Mouse (Mus musculus): ENCODE results near the gene Cyp2u1. TPM values are rescaled to one million over a fixed set of nuclear protein-coding genes. Genes with fewer than 3 reads are reported as not detected.

The Cyp2u1 gene
- polyA plus RNA-seq, 2 experiments from 2014 or later: 0.98 to 1.0 TPM

- no peak for ATAC-seq
These were observed 48.0 kb downstream of the Cyp2u1 start for GRCm38 (mm10) chr3:131254991-131255390.

DNA sequence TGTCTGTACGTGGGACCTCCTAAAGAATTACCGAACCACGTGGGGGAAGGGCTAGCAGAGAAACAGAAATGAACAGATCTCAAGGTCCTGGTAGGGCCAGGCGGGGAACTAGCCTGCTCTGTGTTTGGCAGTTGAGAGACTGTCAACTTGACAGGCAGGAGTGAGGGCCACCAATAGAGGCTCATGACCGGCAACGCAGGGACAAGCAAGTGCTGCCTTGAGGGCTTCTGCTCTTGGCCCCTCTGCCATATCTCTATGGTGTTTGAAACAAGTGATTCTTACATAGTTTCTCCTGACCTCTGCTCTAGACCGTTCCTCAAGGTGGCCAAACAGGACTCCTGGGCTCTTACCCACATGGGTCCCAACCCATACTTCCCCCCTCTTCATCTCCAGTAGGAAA lies 51.4 kb downstream of the Cyp2u1 start:
- ATAC-seq: no peak

DNA sequence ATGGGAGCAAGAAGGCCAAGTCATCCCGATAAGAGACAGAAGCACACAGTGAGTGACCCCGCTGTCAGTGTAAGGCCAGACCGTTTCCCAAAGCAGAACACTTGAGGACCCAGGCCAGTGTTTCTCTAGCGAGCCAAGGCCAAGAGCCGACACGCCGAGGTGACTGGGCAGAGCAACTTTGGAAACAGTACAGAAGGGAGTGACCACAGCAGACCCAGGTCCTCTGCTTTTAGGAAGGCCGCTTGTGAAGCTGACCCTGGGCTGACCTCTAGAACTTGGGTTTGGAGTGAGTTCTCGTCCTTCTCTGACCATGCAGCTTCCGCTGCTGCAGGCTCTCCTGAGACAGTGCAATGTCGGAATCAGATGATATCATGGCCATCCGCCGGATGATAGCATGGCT lies 52.0 kb downstream of the Cyp2u1 start:
- no peak for ATAC-seq

DNA sequence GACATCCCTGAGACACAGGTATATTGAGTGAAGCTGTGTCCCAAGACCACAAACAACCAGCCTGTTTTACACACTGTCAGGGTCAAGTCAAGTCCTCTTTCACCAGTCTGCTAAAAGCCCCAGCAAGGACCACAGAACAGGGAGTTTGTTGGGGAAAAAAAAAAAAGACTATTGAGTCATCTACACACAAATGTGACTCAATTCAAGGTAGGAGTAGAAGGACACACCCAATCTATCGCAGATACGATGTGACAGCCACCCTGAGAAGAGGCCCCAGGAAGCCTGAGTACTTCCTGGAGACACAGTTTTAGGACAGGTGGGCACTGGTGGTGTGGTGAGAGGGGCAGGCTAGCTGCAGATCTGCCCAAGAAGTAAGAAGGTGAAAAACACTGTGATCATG lies 52.7 kb downstream of the Cyp2u1 start:
- ATAC-seq: peak; percentile 80

- ATAC-seq: no peak
These were observed 54.6 kb downstream of the Cyp2u1 start for GRCm38 (mm10) chr3:131248444-131248843.

DNA sequence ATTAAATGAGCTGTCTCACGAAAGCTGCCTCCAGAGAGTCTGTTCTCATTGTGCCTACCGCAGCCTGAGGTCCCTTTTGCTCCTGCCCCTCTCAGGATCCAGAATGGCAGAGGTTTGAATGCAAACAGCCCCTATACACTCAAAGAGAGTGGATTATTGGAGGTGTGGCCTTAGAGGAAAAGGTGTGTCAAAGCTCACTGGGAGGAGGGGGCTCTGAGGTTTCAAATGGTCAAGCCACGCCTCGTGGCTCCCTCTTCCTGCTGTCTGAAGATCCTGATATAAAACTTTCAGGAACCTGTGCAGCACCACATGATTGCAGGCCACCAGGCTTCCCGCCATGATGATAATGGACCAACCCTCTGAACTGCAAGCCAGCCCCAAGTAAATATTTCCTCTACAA lies 55.2 kb downstream of the Cyp2u1 start:
- no peak for ATAC-seq

- ATAC-seq: no peak
These were observed 55.6 kb downstream of the Cyp2u1 start for GRCm38 (mm10) chr3:131247447-131247846.

DNA sequence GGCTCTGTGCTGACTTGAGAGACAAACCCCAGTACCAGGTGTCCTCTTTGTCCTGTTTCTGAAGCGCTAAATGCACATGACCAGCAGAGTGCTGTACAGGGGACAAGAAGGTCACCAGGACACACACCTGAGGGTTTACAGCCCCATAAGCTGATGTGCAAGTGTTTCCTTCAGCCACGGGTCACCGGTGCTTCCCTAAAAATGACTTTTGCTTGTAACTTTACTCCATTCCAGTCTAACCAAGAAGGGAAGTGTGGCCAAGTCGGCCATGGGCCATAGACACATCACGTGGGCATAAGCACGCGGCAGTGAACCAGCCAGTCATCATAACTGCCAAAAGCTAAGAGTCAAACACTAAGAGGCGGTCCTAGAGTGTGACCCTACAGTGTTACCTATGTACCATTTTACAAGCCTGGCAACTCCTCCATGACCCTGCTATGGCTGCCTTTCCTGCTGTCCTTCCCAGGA lies 56.4 kb downstream of the Cyp2u1 start:
- no peak for ATAC-seq

DNA sequence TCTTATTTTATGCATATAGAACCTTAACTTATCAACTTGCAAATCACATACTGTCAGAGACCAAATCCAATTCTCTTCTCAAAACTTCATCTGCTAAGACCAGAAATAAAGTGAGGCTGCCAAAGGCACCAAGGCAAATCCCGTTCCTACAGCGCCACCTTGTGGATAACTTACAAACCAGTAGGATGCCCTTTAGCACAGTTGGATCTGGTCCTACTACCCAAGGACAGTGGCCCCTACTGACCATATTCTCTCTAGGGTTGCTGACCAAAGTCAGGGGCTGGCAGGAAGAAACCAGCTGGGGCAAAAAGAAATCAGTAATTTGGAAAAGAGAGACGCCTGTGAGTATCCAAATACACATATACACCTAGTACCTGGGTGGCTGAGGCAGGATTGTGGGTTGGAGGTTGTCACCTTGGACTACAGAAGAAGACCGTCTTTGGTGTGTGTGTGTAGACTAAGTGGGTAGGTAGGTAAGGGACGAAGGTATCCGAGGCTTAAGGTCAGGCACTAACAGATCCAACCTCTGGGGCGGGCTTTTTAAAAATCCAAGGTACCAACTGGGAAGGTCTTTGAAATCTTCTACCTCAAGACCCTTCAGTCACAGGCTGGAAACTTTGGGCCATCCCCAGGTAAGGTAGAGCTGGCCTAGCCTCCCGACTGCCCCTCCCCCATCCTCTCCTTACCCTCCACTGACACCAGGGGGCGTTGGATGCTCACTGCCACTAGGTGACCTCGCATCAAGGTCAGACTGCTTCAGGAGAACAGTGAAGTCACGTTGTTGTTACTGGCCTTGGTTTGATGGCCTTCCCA lies 57.1 kb downstream of the Cyp2u1 start:
- ATAC-seq: peak; percentile 51

Other genes starting within 250 kb of the Cyp2u1 start
- 100 to 1,000 TPM; 175 to 182 TPM for gene Lef1, start 192.8 kb downstream of the Cyp2u1 start, polyA plus RNA-seq (2017; shearing (Covaris generic))
- gene Hadh, start 31.1 kb downstream of the Cyp2u1 start, polyA plus RNA-seq (2017; shearing (Covaris generic)): 10 to 100 TPM; 74.7 to 79.3 TPM
- gene Sgms2, start 188.2 kb upstream of the Cyp2u1 start, polyA plus RNA-seq (2017; shearing (Covaris generic)): not detected